Mouse (Mus musculus) olfactory bulb, adult 2 months (tissue): Measurements from ENCODE around the gene Cnn2. TPM values are rescaled to one million over a fixed set of nuclear protein-coding genes. Genes with fewer than 3 reads are reported as not detected.
A peak's percentile ranks its signal among the peaks of the same experiment; 100 is the strongest.

Experiments
- H3K27ac ChIP-seq: fragments of 200-500 bp; 2 replicates; pipeline ENCODE4 v1.5.1; 2012; ENCODE audit warnings: low read depth, low read length; ENCODE audit not compliant: insufficient read depth
- H3K4me1 ChIP-seq: fragments of 200-500 bp; 2 replicates; pipeline ENCODE4 v1.6.1; 2012; ENCODE audit warnings: low read length; ENCODE audit not compliant: control insufficient read depth, insufficient read depth
- H3K4me3 ChIP-seq: fragments of 200-500 bp; 2 replicates; pipeline ENCODE4 v1.5.1; 2012; ENCODE audit warnings: mild to moderate bottlenecking, low read depth, low read length, moderate library complexity; ENCODE audit not compliant: insufficient read depth
- CTCF ChIP-seq: fragments of 200-500 bp; IDR thresholded peaks from 2 replicates; pipeline ENCODE4 v1.5.1; 2012; ENCODE audit warnings: low read depth, mild to moderate bottlenecking, low read length, moderate library complexity; ENCODE audit not compliant: insufficient read depth
- POLR2A ChIP-seq: fragments of 200-500 bp; IDR thresholded peaks from 2 replicates; pipeline ENCODE4 v1.6.1; 2012; ENCODE audit warnings: mild to moderate bottlenecking, low read depth, low read length, moderate library complexity; ENCODE audit not compliant: insufficient read depth
- WGBS: fragments of 180-500 bp; shearing (Covaris S2); methylation state at CpG from one replicate; pipeline ENCODE4 v1.1.7; 2018; 5-methylcytosine and 5-hydroxymethylcytosine counted together
- polyA plus RNA-seq: library from polyadenylated mRNA; stranded (reverse); fragments of >200 nt; gene quantifications from 2 replicates; pipeline ENCODE4 v1.2.4, GENCODE M21; 2012; ENCODE audit warnings: low replicate concordance; ENCODE audit not compliant: missing spikeins, insufficient read depth, insufficient read length

Cnn2 gene
- 124 and 250 TPM in 2 replicates for polyA plus RNA-seq

DNA sequence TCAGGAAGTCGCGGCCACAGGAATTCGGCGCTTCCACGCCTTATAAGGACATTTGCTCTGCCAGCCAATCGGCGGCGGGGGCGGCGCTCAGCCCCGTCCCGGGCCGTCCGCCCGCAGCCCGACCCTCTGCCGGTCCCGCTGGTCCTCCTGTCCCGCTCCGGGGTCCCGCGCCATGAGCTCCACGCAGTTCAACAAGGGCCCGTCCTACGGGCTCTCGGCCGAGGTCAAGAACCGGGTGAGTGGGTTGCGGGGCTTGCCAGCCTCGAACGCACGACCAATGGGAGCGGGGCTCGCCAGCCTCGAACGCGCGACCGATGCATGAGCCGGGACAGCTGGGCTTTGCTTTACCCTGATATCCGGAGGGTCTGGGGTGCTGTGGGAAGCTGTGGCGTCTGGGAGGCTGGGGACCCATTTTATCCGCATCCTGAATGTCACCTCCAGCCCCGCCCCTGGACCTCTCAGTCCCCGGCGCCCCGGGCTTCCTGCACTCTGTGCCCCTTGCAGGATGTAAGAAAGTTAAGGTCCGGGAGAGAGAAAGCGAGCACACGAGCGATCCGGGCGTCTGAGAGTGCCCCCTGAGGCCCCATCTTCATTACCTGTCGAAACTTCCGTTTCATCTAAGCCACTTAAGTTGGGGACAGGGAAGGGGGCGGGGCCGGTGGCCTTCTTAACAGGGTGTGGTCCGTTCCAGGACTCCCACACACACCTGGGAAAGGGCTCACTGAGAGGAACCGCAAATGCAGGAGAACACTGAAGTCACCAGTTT is at the start of gene Cnn2:
Cnn2 (plus strand) TSS at position 79 of the 766 bp plus-strand sequence.
- peak within 1 kb of the TSS; percentile 38 for H3K4me3 ChIP-seq

DNA sequence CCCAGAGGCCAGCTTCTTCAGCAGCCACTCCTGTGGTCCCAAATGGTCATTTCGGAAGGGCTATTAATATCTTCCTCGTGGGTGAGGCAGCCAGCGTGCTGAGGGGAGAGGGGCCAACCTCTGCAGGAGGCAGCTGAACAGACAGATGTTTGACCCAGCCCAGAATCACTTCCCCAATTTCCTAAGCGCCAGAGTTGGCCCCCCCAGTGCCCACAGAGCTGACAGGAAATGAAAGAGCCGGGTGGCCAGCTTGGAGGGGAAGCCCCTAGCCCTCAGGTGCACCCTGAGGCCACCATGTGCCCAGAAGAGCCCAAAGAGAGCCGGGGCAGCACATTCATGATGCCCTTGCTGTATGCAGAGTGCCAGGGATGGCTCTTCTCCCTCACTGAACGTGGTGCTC is 47.6 kb upstream of the Cnn2 start:
- Histone ChIP-seq H3K4me1 (peaks cover 29% of the 10 kb centered on the region), H3K27ac (no peak overlapping the region), H3K4me3 (no peak overlapping the region)
- no peak for TF ChIP-seq POLR2A
- TF ChIP-seq CTCF = no peak
- WGBS = 68% methylated on average over 7 of the region's 7 CpGs

More for the DNA sequence above, at the start of gene Cnn2:
- no peak for TF ChIP-seq POLR2A
- Histone ChIP-seq H3K27ac (no peak within 1 kb of the TSS), H3K4me1 (peaks cover 20% of the 10 kb centered on the region)
- WGBS = 2% methylated on average over 59 of the region's 59 CpGs

GRCm38 (mm10) chr10:79942988-79943387 is 45.4 kb upstream of the Cnn2 start:
- Histone ChIP-seq H3K4me1 (peaks cover 26% of the 10 kb centered on the region), H3K27ac (no peak overlapping the region), H3K4me3 (no peak overlapping the region)
- WGBS = 85% methylated on average over 1 of the region's 1 CpGs
- TF ChIP-seq POLR2A = no peak
- no peak for TF ChIP-seq CTCF

- 82% methylated on average over 9 of the region's 9 CpGs for WGBS
- Histone ChIP-seq H3K27ac (no peak overlapping the region), H3K4me1 (peaks cover 26% of the 10 kb centered on the region), H3K4me3 (no peak overlapping the region)
- TF ChIP-seq POLR2A (no peak), CTCF (no peak)
These were observed 44.9 kb upstream of the Cnn2 start for GRCm38 (mm10) chr10:79943471-79943901.

GRCm38 (mm10) chr10:79945507-79946234 is 42.7 kb upstream of the Cnn2 start:
- 47% methylated on average over 16 of the region's 16 CpGs for WGBS
- H3K27ac ChIP-seq = no peak overlapping the region
- H3K4me1 ChIP-seq = peaks cover 21% of the 10 kb centered on the region
- no peak for TF ChIP-seq POLR2A
- no peak for TF ChIP-seq CTCF
- no peak overlapping the region for H3K4me3 ChIP-seq

GRCm38 (mm10) chr10:79946752-79947322 is 41.5 kb upstream of the Cnn2 start:
- WGBS = 52% methylated on average over 6 of the region's 7 CpGs
- H3K4me3 ChIP-seq = no peak overlapping the region
- peaks cover 21% of the 10 kb centered on the region for H3K4me1 ChIP-seq
- no peak overlapping the region for H3K27ac ChIP-seq
- TF ChIP-seq POLR2A (no peak), CTCF (no peak)

- no peak overlapping the region for H3K4me3 ChIP-seq
- no peak overlapping the region for H3K27ac ChIP-seq
- TF ChIP-seq POLR2A (no peak), CTCF (no peak)
- 85% methylated on average over 6 of the region's 6 CpGs for WGBS
- H3K4me1 ChIP-seq = peaks cover 21% of the 10 kb centered on the region
These were observed 40.9 kb upstream of the Cnn2 start for GRCm38 (mm10) chr10:79947502-79947901.

DNA sequence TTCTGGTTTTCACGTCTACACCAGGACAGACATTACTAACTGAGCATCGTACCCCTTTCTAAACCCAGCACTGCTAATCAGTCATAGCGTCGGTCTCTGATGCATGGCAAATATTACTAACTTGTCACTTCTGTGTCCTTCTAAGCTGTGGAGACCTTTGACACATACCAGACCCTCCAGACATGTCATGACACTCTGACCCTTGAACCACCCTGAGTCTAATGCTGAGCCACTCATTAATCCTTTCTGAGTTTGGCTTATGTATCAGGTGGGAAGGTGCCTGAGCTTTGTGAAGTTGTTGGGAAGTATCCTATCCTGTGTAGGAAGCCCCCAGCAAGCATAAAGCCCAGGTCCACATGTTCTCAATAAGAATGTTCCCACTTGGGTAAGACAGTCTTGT is 38.5 kb upstream of the Cnn2 start:
- H3K4me3 ChIP-seq = no peak overlapping the region
- peaks cover 21% of the 10 kb centered on the region for H3K4me1 ChIP-seq
- 93% methylated on average over 4 of the region's 4 CpGs for WGBS
- no peak overlapping the region for H3K27ac ChIP-seq
- TF ChIP-seq CTCF (no peak), POLR2A (no peak)

DNA sequence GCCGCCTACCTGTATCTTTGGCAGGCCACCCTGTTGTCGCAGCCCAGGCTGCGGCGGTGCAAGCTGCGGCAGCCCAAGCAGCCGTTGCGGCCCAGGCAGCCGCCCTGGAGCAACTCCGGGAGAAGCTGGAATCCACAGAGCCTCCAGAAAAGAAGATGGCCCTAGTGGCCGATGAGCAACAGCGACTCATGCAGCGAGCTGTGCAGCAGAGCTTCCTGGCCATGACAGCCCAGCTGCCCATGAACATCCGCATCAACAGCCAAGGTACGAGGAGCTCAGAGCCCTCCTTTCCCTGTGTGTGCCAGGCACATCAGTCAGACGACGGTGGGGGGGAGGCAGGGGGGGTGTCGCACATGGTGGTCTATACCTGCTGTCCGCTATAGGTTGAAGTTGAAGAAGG is 37.7 kb upstream of the Cnn2 start:
- peaks cover 14% of the 10 kb centered on the region for H3K4me1 ChIP-seq
- TF ChIP-seq POLR2A = no peak
- no peak for TF ChIP-seq CTCF
- WGBS = 84% methylated on average over 18 of the region's 18 CpGs
- no peak overlapping the region for H3K4me3 ChIP-seq
- H3K27ac ChIP-seq = no peak overlapping the region
